Mouse (Mus musculus) kidney, embryonic 14.5 days (tissue): ENCODE data around the gene Zfp932. TPM values are rescaled to one million over a fixed set of nuclear protein-coding genes. Genes with fewer than 3 reads are reported as not detected.
"Not testable (repeated sequence)": the region's sequence is repeated elsewhere in the genome, so short reads cannot be mapped to it uniquely, and the experiment has no call there.

Experiments
- ATAC-seq: fragments of 200-750 bp; cut with Nextera tagmentation; 2 replicates; pipeline ENCODE4 v1.8.0; 2017; ENCODE audit warnings: moderate number of reproducible peaks, mild to moderate bottlenecking, moderate TSS enrichment, moderate library complexity; ENCODE audit not compliant: low FRiP score, low TSS enrichment
- H3K27ac ChIP-seq: fragments of 300-500 bp; sonication (generic); 2 replicates; pipeline ENCODE4 v1.5.1; 2014; ENCODE audit warnings: low read depth, mild to moderate bottlenecking, low read length, moderate library complexity, mixed read lengths
- H3K27me3 ChIP-seq: fragments of 300-500 bp; sonication (generic); 2 replicates; pipeline ENCODE4 v1.6.1; 2014; ENCODE audit warnings: mild to moderate bottlenecking, low read length; ENCODE audit not compliant: control insufficient read depth, insufficient read depth
- H3K36me3 ChIP-seq: fragments of 300-500 bp; sonication (generic); 2 replicates; pipeline ENCODE4 v1.6.1; 2014; ENCODE audit warnings: low read length, mixed read lengths; ENCODE audit not compliant: control insufficient read depth, insufficient read depth
- H3K4me1 ChIP-seq: fragments of 300-500 bp; sonication (generic); 2 replicates; pipeline ENCODE4 v1.6.1; 2014; ENCODE audit warnings: low read length, mixed read lengths; ENCODE audit not compliant: control insufficient read depth, insufficient read depth
- H3K4me2 ChIP-seq: fragments of 300-500 bp; sonication (generic); replicated peaks from 2 replicates; pipeline ENCODE4 v1.6.1; 2014; ENCODE audit warnings: low read depth, mild to moderate bottlenecking, low read length
- H3K4me3 ChIP-seq: fragments of 300-500 bp; sonication (generic); 2 replicates; pipeline ENCODE4 v1.5.1; 2014; ENCODE audit warnings: mild to moderate bottlenecking, low read length
- H3K9ac ChIP-seq: fragments of 300-500 bp; sonication (generic); 2 replicates; pipeline ENCODE4 v1.6.1; 2014; ENCODE audit warnings: low read depth, mild to moderate bottlenecking, low read length, moderate library complexity
- H3K9me3 ChIP-seq: fragments of 300-500 bp; sonication (generic); 2 replicates; pipeline ENCODE4 v1.6.1; 2016; ENCODE audit warnings: low read length; ENCODE audit not compliant: control insufficient read depth
- WGBS: fragments of 180-500 bp; shearing (Covaris S2); extraction: QIAGEN DNeasy Blood & Tissue Kit; methylation state at CpG from one replicate; pipeline ENCODE4 v1.1.7; 2014; 5-methylcytosine and 5-hydroxymethylcytosine counted together
- polyA plus RNA-seq: library from polyadenylated mRNA; unstranded; fragments of >200 nt; fragmentation: Nextera tagmentation; extraction: Ambion mirVana; gene quantifications from 2 replicates; pipeline ENCODE4 v1.2.1, GENCODE M21; 2014

The Zfp932 gene
- 28.5 and 29.6 TPM in 2 replicates for polyA plus RNA-seq

DNA sequence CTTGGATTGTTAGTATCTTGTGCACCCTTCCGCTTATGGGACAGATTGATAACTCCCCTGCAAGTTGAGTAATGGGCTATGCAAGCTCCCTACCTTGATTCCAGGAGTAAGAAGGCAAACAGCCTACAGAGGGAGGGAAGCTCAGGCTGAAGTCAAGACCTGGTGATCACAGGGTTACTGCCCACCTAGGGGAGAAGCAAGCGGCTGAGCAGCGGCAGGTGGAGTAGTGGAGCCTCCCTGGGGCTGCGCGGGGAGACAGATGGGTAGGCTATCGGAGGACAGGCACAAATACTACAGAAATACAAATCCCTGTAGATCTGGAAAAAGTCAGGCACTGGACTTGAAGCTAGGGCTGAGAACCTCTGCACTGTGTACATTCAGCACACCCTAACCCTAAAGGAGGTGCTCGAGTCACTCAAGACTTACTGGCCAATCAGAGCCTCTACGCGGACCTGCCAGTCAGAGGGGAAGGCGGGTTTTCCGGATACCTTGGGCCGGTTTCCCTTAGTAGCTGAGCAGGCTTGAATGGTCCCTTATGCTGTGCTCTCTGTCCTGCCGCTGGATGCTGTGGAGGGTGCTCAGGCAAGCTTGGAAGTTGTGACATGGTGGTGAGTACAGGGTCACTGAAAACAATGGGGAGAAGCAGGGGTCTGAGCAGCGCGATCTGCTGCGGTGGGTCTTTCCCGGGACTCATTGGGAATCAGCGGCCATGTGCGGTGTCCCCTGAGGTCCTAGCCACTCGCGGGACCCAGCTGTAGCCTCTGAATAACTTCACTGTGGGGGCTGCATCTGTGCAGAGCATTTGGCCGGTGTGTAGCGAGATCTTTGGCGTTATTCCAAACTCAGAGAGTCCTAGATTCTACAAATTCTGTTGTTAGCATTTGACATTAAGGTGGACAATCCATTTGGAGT lies at the start of gene Zfp932:
Zfp932 (plus strand) TSS at position 496 of the 912 bp plus-strand sequence.
- peak within 1 kb of the TSS; percentile 44; the same call in 1 of the 2 replicates for H3K9ac ChIP-seq
- peak within 1 kb of the TSS; percentile 41 for H3K4me2 ChIP-seq
- not testable (repeated sequence) for H3K36me3 ChIP-seq, H3K27me3 ChIP-seq, H3K4me1 ChIP-seq, H3K27ac ChIP-seq, H3K9me3 ChIP-seq
- peak within 1 kb of the TSS; percentile 41 for H3K4me3 ChIP-seq
- WGBS, result 2% methylated on average over 22 of the region's 24 CpGs
- ATAC-seq, result peak; percentile 100

DNA sequence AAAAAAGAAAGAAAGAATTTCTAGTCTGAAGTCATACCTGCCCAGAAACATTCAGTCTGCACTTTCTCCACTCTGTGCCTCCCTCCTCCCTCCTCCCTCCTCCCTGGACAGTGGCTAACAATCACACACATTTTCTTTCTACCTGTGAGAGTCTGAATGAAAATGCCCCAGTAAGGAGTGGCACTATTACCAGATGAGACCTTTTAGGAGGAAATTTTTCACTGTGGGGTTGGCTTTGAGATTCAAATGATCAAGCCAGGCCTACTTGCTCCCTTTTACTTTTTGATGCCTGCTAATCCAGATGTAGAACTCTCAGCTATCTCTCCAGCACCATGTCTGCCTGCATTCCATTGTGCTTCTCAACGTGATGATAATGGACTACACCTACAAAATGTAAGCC lies 46.0 kb upstream of the Zfp932 start:
- Histone ChIP-seq H3K9ac (no peak overlapping the region), H3K9me3 (no peaks in the 10 kb centered on the region), H3K36me3 (no peaks in the 10 kb centered on the region), H3K4me3 (no peak overlapping the region), H3K4me1 (no peaks in the 10 kb centered on the region), H3K27ac (no peak overlapping the region), H3K4me2 (no peak overlapping the region), H3K27me3 (no peaks in the 10 kb centered on the region)
- ATAC-seq, result no peak
- WGBS, result 79% methylated on average over 1 of the region's 1 CpGs

DNA sequence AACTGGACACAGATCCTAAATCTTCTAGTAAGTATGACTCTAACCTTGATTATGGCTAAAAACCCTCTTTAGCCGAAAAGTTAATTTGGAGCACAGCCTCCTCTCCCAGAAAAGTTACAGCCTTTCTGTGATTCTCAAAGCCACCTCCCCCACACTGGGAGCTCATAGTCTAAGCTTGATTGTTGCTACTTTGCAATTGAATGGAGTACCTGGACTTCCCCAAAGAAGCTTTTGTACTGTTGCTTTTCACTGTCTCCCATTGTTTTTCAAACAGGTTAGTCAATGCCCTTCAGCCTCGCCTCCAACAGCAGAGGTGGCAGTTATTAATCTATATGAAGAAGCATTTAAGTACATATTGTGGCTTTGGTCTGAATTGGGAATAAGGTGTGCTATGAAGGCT lies 15.6 kb upstream of the Zfp932 start:
- not testable (repeated sequence) for H3K27me3 ChIP-seq, H3K9me3 ChIP-seq, H3K4me3 ChIP-seq, H3K4me2 ChIP-seq, H3K4me1 ChIP-seq, H3K27ac ChIP-seq, ATAC-seq, H3K36me3 ChIP-seq, H3K9ac ChIP-seq
- WGBS, result 84% methylated on average over 2 of the region's 2 CpGs

DNA sequence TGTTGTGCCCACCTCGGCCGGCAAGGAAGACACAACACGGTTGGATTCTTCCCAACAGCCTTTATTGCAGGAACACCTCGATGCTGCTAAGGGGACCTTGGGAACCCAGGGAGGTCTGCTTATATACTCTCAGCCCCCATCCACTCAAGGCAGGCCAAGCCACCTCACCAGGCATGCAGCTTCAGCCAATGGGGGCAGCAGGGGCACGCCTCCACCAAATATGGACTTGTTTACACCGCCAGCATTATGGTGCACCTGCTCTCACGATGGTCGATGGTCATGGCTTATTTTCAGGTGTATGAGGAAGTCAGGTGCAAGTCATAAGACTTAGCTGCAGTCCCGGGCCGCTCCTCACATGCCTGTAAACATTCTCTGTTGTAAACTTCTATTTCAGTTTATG lies 860 bp upstream of the Zfp932 start:
- not testable (repeated sequence) for H3K4me2 ChIP-seq, H3K4me1 ChIP-seq, H3K9ac ChIP-seq, H3K9me3 ChIP-seq, H3K36me3 ChIP-seq, H3K4me3 ChIP-seq, H3K27me3 ChIP-seq, ATAC-seq, H3K27ac ChIP-seq
- 85% methylated on average over 10 of the region's 10 CpGs for WGBS

DNA sequence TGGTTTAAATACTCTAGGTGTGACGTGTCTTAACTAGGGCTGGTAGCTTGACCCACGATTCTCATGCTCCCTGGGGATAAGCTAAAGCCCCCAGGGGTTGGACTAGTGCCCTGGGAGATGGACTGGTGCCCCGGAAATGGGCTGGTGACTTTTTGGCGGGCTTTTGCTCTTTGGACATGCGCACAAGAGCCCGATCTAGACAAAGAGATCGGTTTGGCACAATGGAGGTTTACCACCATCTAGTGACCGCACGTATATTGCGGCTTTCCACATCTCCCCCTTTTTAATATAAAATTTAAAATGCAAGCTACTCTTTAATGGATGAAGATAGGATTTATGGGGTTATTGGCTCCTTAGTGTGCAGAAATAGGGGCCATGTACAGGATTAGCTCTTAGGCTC lies 19.5 kb downstream of the Zfp932 start:
- not testable (repeated sequence) for H3K4me3 ChIP-seq, ATAC-seq, H3K4me2 ChIP-seq, H3K36me3 ChIP-seq, H3K9me3 ChIP-seq, H3K4me1 ChIP-seq, H3K9ac ChIP-seq, H3K27me3 ChIP-seq, H3K27ac ChIP-seq
- 94% methylated on average over 10 of the region's 10 CpGs for WGBS

DNA sequence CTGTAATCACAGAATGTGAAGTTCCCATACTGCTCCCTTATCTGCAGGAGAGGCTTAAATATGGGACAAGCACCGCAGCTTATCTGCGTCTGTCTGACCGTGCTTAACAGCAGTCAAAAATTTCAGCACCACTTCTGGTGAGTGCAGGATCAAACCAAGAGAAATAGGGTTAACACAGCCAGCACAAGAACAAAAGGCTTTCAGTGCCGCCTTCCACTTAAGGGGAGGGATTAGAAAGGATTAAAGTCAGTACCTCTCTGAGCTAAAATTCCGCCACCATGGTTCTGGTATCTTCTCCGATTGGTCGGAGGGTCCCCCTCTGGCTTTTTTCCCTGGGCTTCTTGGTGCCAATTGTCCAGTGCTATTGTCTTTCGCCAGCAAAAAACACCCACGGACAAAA lies 27.0 kb downstream of the Zfp932 start:
- no peak for ATAC-seq
- Histone ChIP-seq H3K36me3 (no peaks in the 10 kb centered on the region), H3K9me3 (no peaks in the 10 kb centered on the region; the same call in 1 of the 2 replicates), H3K27me3 (no peaks in the 10 kb centered on the region), H3K4me3 (no peak overlapping the region), H3K27ac (no peak overlapping the region), H3K4me1 (no peaks in the 10 kb centered on the region), H3K4me2 (no peak overlapping the region; the same call in 1 of the 2 replicates), H3K9ac (no peak overlapping the region)
- 70% methylated on average over 9 of the region's 9 CpGs for WGBS

DNA sequence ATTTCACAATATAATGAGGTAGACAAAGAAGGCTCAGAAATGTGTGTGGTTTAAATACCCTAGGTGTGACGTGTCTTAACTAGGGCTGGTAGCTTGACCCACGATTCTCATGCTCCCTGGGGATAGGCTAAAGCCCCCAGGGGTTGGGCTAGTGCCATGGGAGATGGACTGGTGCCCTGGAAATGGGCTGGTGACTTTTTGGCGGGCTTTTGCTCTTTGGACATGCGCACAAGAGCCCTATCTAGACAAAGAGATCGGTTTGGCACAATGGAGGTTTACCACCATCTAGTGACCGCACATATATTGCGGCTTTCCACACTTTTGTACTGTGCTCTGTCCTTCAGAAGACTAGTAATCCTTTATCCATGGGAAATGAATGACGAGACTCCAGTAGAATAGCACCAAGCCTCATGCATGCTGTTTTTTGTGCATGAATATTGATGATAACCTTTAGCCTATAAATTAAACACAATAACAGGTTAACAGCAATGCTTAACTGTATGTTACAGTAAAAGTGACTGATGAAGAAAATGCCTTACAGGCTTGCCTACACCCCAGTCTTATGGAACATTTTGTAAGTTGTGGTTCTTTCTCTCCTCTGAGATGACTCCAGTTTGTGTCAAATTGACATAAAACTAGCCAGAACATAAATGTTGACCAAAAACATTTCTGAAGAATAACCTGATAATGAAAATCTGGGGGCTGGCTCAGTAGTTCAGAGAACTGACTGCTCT lies 27.5 kb downstream of the Zfp932 start:
- H3K9ac ChIP-seq, H3K27ac ChIP-seq, H3K4me3 ChIP-seq, H3K9me3 ChIP-seq, H3K4me2 ChIP-seq, H3K27me3 ChIP-seq, H3K36me3 ChIP-seq, H3K4me1 ChIP-seq: not testable (repeated sequence)
- ATAC-seq, result peak; percentile 79
- WGBS, result 58% methylated on average over 8 of the region's 8 CpGs

DNA sequence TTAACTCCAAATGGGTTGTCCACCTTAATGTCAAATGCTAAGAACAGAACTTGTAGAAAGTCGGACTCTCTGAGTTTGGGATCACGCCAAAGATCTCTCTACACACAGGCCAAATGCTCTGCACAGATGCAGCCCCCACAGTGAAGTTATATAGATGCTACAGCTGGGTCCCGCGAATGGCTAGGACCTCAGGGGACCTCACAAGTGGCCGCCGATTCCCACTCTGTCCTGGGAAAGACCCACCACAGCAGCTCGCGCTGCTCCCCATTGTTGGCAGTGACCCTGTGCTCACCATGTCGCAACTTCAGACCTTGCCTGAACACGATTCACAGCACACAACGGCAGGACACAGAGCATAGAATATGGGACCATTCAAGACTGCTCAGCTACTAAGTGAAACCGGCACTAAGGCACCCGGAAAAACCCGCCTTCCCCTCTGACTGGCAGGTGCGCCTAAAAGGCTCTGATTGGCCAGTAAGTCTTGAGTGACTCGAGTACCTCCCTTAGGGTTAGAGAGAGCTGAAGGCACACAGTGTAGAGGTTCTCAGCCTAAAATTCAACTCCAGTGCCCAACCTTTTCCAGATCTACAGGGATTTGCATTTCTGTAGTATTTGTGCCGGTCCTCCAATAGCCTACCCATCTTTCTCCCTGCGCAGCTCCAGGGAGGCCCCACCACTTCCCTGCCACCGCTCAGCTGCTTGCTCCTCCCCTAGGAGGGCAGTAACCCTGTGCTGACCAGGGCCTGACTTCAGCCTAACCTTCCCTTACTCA lies 61.5 kb downstream of the Zfp932 start:
- peak overlapping the region; percentile 64 for H3K9ac ChIP-seq
- H3K27ac ChIP-seq, result peak overlapping the region; percentile 71; the same call in 1 of the 2 replicates
- peak overlapping the region; percentile 46 for H3K4me2 ChIP-seq
- H3K9me3 ChIP-seq, result no peaks in the 10 kb centered on the region; the same call in 1 of the 2 replicates
- H3K4me3 ChIP-seq, result peak overlapping the region; percentile 46
- no peaks in the 10 kb centered on the region for H3K36me3 ChIP-seq
- ATAC-seq, result peak; percentile 99
- no peaks in the 10 kb centered on the region for H3K4me1 ChIP-seq
- H3K27me3 ChIP-seq, result no peaks in the 10 kb centered on the region
- 2% methylated on average over 19 of the region's 19 CpGs for WGBS
